Mouse (Mus musculus): Measurements from ENCODE around the gene Cnbp. TPM values are rescaled to one million over a fixed set of nuclear protein-coding genes. Genes with fewer than 3 reads are reported as not detected.

Cnbp gene
- polyA plus RNA-seq, 1 experiment from 2014 or later = 793 TPM

- peaks cover 10% of the 10 kb centered on the region for H3K27me3 ChIP-seq
- H3K9ac ChIP-seq = no peak overlapping the region
- peaks cover 6% of the 10 kb centered on the region for H3K4me1 ChIP-seq
- no peaks in the 10 kb centered on the region for H3K9me3 ChIP-seq (replicated peaks)
- ATAC-seq (ENCODE audit: low FRiP score) = no peak
- WGBS = 43% methylated on average over 6 of the region's 6 CpGs
- peak overlapping the region; percentile 94 for H3K4me2 ChIP-seq (replicated peaks)
- H3K36me3 ChIP-seq = peaks cover 15% of the 10 kb centered on the region
- no peak overlapping the region for H3K27ac ChIP-seq
- peak overlapping the region; percentile 50 for H3K4me3 ChIP-seq
Measured at GRCm38 (mm10) chr6:87810311-87810710, 40.6 kb downstream of the Cnbp start.

- Histone ChIP-seq H3K4me3 (no peak overlapping the region), H3K36me3 (peaks cover 9% of the 10 kb centered on the region), H3K4me2 (replicated peaks) (no peak overlapping the region), H3K9me3 (replicated peaks) (no peaks in the 10 kb centered on the region), H3K9ac (no peak overlapping the region), H3K27ac (no peak overlapping the region), H3K27me3 (peaks cover 10% of the 10 kb centered on the region), H3K4me1 (peaks cover 6% of the 10 kb centered on the region)
- 86% methylated on average over 6 of the region's 6 CpGs for WGBS
- no peak for ATAC-seq (ENCODE audit: low FRiP score)
Measured at GRCm38 (mm10) chr6:87809651-87810161, 41.2 kb downstream of the Cnbp start.

GRCm38 (mm10) chr6:87809144-87809543 lies 41.8 kb downstream of the Cnbp start:
- WGBS = 93% methylated on average over 2 of the region's 2 CpGs
- Histone ChIP-seq H3K9ac (no peak overlapping the region), H3K4me2 (replicated peaks) (no peak overlapping the region), H3K27me3 (peaks cover 10% of the 10 kb centered on the region), H3K4me3 (no peak overlapping the region), H3K36me3 (peaks cover 5% of the 10 kb centered on the region), H3K4me1 (peaks cover 6% of the 10 kb centered on the region), H3K27ac (no peak overlapping the region), H3K9me3 (replicated peaks) (no peaks in the 10 kb centered on the region)
- ATAC-seq (ENCODE audit: low FRiP score) = no peak

GRCm38 (mm10) chr6:87808521-87808920 lies 42.4 kb downstream of the Cnbp start:
- Histone ChIP-seq H3K27me3 (peaks cover 8% of the 10 kb centered on the region), H3K36me3 (peaks cover 3% of the 10 kb centered on the region), H3K27ac (no peak overlapping the region), H3K9ac (no peak overlapping the region), H3K4me1 (peaks cover 6% of the 10 kb centered on the region), H3K4me2 (replicated peaks) (no peak overlapping the region), H3K4me3 (no peak overlapping the region), H3K9me3 (replicated peaks) (no peaks in the 10 kb centered on the region)
- 77% methylated on average over 3 of the region's 3 CpGs for WGBS
- ATAC-seq (ENCODE audit: low FRiP score) = no peak

- no peaks in the 10 kb centered on the region for H3K36me3 ChIP-seq
- H3K9ac ChIP-seq = no peak overlapping the region
- peaks cover 3% of the 10 kb centered on the region; the same call in 1 of the 2 replicates for H3K27me3 ChIP-seq
- peaks cover 6% of the 10 kb centered on the region for H3K4me1 ChIP-seq
- WGBS = 88% methylated on average over 4 of the region's 4 CpGs
- no peak overlapping the region for H3K27ac ChIP-seq
- H3K4me2 ChIP-seq (replicated peaks) = no peak overlapping the region
- ATAC-seq (ENCODE audit: low FRiP score) = no peak
- no peaks in the 10 kb centered on the region for H3K9me3 ChIP-seq (replicated peaks)
- no peak overlapping the region for H3K4me3 ChIP-seq
Measured at GRCm38 (mm10) chr6:87807735-87808440, 43.0 kb downstream of the Cnbp start.

- no peak overlapping the region for H3K4me3 ChIP-seq
- H3K9me3 ChIP-seq (replicated peaks) = no peaks in the 10 kb centered on the region
- H3K27ac ChIP-seq = no peak overlapping the region
- no peak overlapping the region for H3K9ac ChIP-seq
- peaks cover 6% of the 10 kb centered on the region for H3K4me1 ChIP-seq
- H3K27me3 ChIP-seq = no peaks in the 10 kb centered on the region
- H3K4me2 ChIP-seq (replicated peaks) = no peak overlapping the region
- ATAC-seq (ENCODE audit: low FRiP score) = no peak
- 54% methylated on average over 2 of the region's 2 CpGs for WGBS
- H3K36me3 ChIP-seq = no peaks in the 10 kb centered on the region
Measured at GRCm38 (mm10) chr6:87806857-87807256, 44.0 kb downstream of the Cnbp start.

- Histone ChIP-seq H3K9ac (no peak overlapping the region), H3K4me2 (replicated peaks) (no peak overlapping the region), H3K4me3 (no peak overlapping the region), H3K27me3 (no peaks in the 10 kb centered on the region), H3K27ac (no peak overlapping the region), H3K36me3 (no peaks in the 10 kb centered on the region), H3K4me1 (peaks cover 4% of the 10 kb centered on the region), H3K9me3 (replicated peaks) (no peaks in the 10 kb centered on the region)
- 82% methylated on average over 2 of the region's 2 CpGs for WGBS
- ATAC-seq (ENCODE audit: low FRiP score) = no peak
Measured at GRCm38 (mm10) chr6:87806028-87806427, 44.9 kb downstream of the Cnbp start.

- Histone ChIP-seq H3K9ac (no peak overlapping the region), H3K4me3 (no peak overlapping the region), H3K36me3 (no peaks in the 10 kb centered on the region), H3K9me3 (replicated peaks) (no peaks in the 10 kb centered on the region), H3K27ac (no peak overlapping the region), H3K4me1 (no peaks in the 10 kb centered on the region; the same call in 1 of the 2 replicates), H3K27me3 (no peaks in the 10 kb centered on the region), H3K4me2 (replicated peaks) (no peak overlapping the region)
- ATAC-seq (ENCODE audit: low FRiP score) = no peak
- WGBS = 94% methylated on average over 7 of the region's 7 CpGs
Measured at GRCm38 (mm10) chr6:87805448-87805847, 45.5 kb downstream of the Cnbp start.

- H3K27me3 ChIP-seq = no peaks in the 10 kb centered on the region
Measured at GRCm38 (mm10) chr6:87804886-87805285, 46.0 kb downstream of the Cnbp start.

GRCm38 (mm10) chr6:87804036-87804435 lies 46.9 kb downstream of the Cnbp start:
- no peak overlapping the region for H3K27ac ChIP-seq
- H3K9ac ChIP-seq = no peak overlapping the region
- no peaks in the 10 kb centered on the region for H3K4me1 ChIP-seq
- H3K4me3 ChIP-seq = no peak overlapping the region
- no peaks in the 10 kb centered on the region for H3K36me3 ChIP-seq
- 94% methylated on average over 1 of the region's 1 CpGs for WGBS
- H3K4me2 ChIP-seq (replicated peaks) = no peak overlapping the region
- no peaks in the 10 kb centered on the region for H3K9me3 ChIP-seq (replicated peaks)
- H3K27me3 ChIP-seq = no peaks in the 10 kb centered on the region
- no peak for ATAC-seq (ENCODE audit: low FRiP score)

More at GRCm38 (mm10) chr6:87804886-87805285, 46.0 kb downstream of the Cnbp start:
- H3K27ac ChIP-seq = no peak overlapping the region
- ATAC-seq (ENCODE audit: low FRiP score) = no peak
- no peaks in the 10 kb centered on the region for H3K4me1 ChIP-seq
- no peaks in the 10 kb centered on the region for H3K9me3 ChIP-seq (replicated peaks)
- no peak overlapping the region for H3K9ac ChIP-seq
- H3K4me3 ChIP-seq = no peak overlapping the region
- H3K4me2 ChIP-seq (replicated peaks) = no peak overlapping the region
- H3K36me3 ChIP-seq = no peaks in the 10 kb centered on the region
- 89% methylated on average over 7 of the region's 7 CpGs for WGBS

GRCm38 (mm10) chr6:87802462-87802861 lies 48.4 kb downstream of the Cnbp start:
- Histone ChIP-seq H3K27me3 (no peaks in the 10 kb centered on the region), H3K9me3 (replicated peaks) (no peaks in the 10 kb centered on the region), H3K9ac (no peak overlapping the region), H3K4me2 (replicated peaks) (no peak overlapping the region), H3K4me3 (no peak overlapping the region), H3K36me3 (no peaks in the 10 kb centered on the region), H3K27ac (no peak overlapping the region), H3K4me1 (no peaks in the 10 kb centered on the region)
- no peak for ATAC-seq (ENCODE audit: low FRiP score)
- WGBS = 91% methylated on average over 7 of the region's 7 CpGs

GRCm38 (mm10) chr6:87799576-87799975 lies 51.3 kb downstream of the Cnbp start:
- Histone ChIP-seq H3K9ac (no peak overlapping the region), H3K27ac (no peak overlapping the region), H3K4me3 (no peak overlapping the region), H3K4me1 (0 out of 2 replicates have a peak, but pooled peaks cover 3% of the 10 kb centered on the region), H3K4me2 (replicated peaks) (no peak overlapping the region), H3K36me3 (no peaks in the 10 kb centered on the region), H3K9me3 (replicated peaks) (no peaks in the 10 kb centered on the region), H3K27me3 (no peaks in the 10 kb centered on the region)
- WGBS = 91% methylated on average over 6 of the region's 6 CpGs
- no peak for ATAC-seq (ENCODE audit: low FRiP score)

- Histone ChIP-seq H3K9ac (no peak overlapping the region), H3K27me3 (no peaks in the 10 kb centered on the region), H3K4me3 (no peak overlapping the region), H3K36me3 (peaks cover 5% of the 10 kb centered on the region), H3K9me3 (replicated peaks) (no peaks in the 10 kb centered on the region), H3K27ac (no peak overlapping the region), H3K4me1 (0 out of 2 replicates have a peak, but pooled peaks cover 3% of the 10 kb centered on the region), H3K4me2 (replicated peaks) (no peak overlapping the region)
- 54% methylated on average over 2 of the region's 2 CpGs for WGBS
- no peak for ATAC-seq (ENCODE audit: low FRiP score)
Measured at GRCm38 (mm10) chr6:87797321-87797720, 53.6 kb downstream of the Cnbp start.

Data from hindbrain, embryonic 12.5 days (tissue).